Mouse (Mus musculus): ENCODE measurements around the gene Ghdc. TPM values are rescaled to one million over a fixed set of nuclear protein-coding genes. Genes with fewer than 3 reads are reported as not detected.

Gene Ghdc
- polyA plus RNA-seq, 1 experiment from 2014 or later: 1.4 TPM

DNA sequence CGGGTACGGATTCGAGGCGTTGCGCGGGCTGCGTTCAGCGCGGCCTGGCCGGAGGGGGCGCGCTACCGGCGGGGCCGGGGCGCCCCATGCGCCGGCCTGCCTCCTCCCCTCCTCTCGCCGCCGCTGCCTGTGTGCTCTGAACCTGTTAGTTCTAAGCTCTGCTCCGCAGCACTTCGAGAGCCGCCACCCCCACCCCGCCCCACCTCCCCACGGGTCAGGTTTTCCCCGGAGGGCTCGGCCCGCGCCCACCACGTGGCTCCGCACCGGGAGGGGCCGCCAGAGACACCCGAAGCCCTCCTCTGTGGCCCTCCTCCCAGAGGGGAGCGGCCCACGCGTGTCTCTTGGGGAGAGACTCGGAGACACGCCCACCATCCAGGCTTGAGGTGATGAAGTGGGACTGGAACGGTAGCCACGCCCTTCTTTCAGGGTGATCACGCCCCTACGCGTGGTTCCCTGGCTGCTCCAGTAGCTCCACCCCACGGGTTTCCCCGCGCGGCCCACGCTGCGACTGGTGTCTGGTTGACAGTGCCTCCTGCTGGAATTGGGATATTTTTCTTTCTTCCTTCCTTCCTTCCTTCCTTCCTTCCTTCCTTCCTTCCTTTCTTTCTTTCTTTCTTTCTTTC, 11.0 kb downstream of the Ghdc start, which contains the start of gene Kcnh4:
Kcnh4 (minus strand) TSS at position 332 of the 623 bp plus-strand sequence.
- no peak within 1 kb of the TSS for H3K27ac ChIP-seq
- no peaks in the 10 kb centered on the region for H3K36me3 ChIP-seq
- WGBS (ENCODE audit: insufficient replicate concordance): under 1% methylated on average over 50 of the region's 51 CpGs
- DNase-seq (peak; percentile 55), ATAC-seq (ENCODE audit: low read depth) (peak; percentile 52)
- peak within 1 kb of the TSS; percentile 26; the same call in 1 of the 2 replicates for H3K9ac ChIP-seq
- peak within 1 kb of the TSS; percentile 49 for H3K4me3 ChIP-seq (replicated peaks)
- no peaks in the 10 kb centered on the region for H3K9me3 ChIP-seq (replicated peaks)
- H3K4me2 ChIP-seq: peak within 1 kb of the TSS; percentile 71
- H3K27me3 ChIP-seq: peaks cover 88% of the 10 kb centered on the region
- H3K4me1 ChIP-seq (replicated peaks): peaks cover 32% of the 10 kb centered on the region

DNA sequence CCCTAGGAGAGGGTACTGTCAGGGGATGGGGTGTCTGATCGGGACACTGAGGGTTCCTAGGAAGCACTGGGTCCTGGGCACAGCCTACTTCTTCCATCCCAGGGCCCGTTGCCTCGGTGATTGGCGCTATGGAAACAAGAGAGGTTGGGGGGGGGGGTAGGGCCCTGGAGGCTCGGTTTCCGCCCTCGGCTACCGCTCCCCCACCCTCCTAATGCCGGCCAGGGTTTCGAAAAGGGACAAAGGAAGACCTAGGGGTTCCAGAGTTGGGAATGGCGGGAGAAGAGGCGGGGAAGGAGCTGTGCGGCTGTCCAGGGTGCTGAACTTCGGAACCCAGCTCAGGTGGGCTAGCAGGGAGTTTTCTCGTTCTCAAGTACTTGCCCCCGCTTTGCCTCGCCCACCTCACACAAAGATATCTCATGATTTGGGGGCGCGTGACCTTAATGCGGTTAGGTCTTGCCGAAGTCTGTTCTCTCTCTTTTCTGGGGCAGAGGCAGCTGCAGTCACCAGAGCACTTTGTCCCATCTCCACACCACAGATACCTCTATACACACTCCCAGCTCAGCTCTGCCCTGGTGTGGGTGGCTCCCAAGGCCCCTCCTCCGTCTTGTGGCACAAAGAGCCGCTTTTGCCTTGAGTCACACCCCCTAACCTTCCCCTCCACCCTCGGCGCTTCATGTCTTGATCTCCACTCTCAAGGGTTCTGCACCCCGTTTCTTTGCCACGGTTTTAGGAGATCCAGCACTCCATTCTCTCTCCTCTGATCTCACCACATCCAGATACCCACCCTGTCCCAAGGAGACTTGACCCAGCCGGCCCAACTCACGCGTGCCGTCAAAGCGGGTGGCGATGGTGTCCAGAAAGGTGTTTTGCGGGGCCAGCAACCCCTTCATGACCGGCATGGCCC, 11.8 kb downstream of the Ghdc start:
- Histone ChIP-seq H3K9ac (no peak overlapping the region), H3K27ac (no peak overlapping the region), H3K27me3 (peaks cover 90% of the 10 kb centered on the region), H3K4me3 (replicated peaks) (peak overlapping the region; percentile 49), H3K4me1 (replicated peaks) (peaks cover 32% of the 10 kb centered on the region), H3K36me3 (no peaks in the 10 kb centered on the region), H3K4me2 (peak overlapping the region; percentile 71), H3K9me3 (replicated peaks) (no peaks in the 10 kb centered on the region)
- ATAC-seq (ENCODE audit: low read depth) (no peak), DNase-seq (peak; percentile 38)
- WGBS (ENCODE audit: insufficient replicate concordance): 2% methylated on average over 35 of the region's 35 CpGs

DNA sequence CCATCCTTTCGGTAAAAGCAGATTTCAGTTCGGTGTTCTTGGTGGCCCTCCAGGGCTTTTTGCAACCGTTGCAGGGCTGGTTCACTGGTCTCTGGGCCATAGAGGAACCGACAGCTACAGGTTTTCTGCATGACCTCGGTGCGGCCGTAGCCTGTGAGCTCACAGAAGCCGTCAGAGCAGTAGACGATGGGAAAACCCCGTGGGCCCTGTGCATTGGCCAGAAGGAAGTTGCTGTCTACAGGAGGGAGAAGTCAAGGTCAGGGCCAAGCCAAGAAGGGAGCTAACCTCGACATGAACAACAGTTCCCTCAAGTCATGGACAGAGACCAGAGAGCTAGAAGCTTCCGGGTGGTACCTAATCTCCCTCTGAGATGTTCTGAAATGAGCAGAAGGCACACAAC, 13.2 kb downstream of the Ghdc start:
- WGBS (ENCODE audit: insufficient replicate concordance): 64% methylated on average over 12 of the region's 12 CpGs

DNA sequence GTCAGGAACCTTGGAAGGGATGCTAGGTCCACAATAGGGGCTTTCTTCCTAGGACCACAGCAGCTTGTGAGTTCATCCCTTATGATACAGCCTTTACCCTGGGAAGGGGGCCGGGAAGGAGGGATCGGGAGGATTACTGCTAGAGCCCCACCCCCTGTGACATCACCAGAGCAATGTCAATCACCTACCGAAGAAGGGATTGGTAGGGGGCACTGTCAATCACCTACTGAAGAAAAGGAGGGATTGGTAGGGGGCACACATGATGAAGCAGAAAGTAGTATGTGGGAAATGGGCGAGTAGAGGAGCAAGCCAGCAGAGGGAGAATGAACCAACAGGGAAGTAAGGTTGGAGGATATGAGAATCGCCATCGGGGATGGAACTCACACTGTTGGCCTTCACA, 14.3 kb downstream of the Ghdc start:
- ATAC-seq (ENCODE audit: low read depth) (no peak), DNase-seq (no peak)
- H3K27ac ChIP-seq: no peak overlapping the region
- H3K4me1 ChIP-seq (replicated peaks): peaks cover 25% of the 10 kb centered on the region
- peaks cover 95% of the 10 kb centered on the region for H3K27me3 ChIP-seq
- H3K9ac ChIP-seq: no peak overlapping the region
- H3K4me3 ChIP-seq (replicated peaks): no peak overlapping the region
- no peaks in the 10 kb centered on the region for H3K9me3 ChIP-seq (replicated peaks)
- WGBS (ENCODE audit: insufficient replicate concordance): 45% methylated on average over 6 of the region's 6 CpGs
- no peak overlapping the region for H3K4me2 ChIP-seq
- no peaks in the 10 kb centered on the region for H3K36me3 ChIP-seq

More for the DNA sequence above, 13.2 kb downstream of the Ghdc start:
- DNase-seq (no peak), ATAC-seq (ENCODE audit: low read depth) (no peak)
- Histone ChIP-seq H3K27ac (no peak overlapping the region), H3K9me3 (replicated peaks) (no peaks in the 10 kb centered on the region), H3K9ac (no peak overlapping the region), H3K27me3 (peaks cover 97% of the 10 kb centered on the region), H3K4me3 (replicated peaks) (no peak overlapping the region), H3K4me2 (no peak overlapping the region), H3K36me3 (no peaks in the 10 kb centered on the region), H3K4me1 (replicated peaks) (peaks cover 32% of the 10 kb centered on the region)

DNA sequence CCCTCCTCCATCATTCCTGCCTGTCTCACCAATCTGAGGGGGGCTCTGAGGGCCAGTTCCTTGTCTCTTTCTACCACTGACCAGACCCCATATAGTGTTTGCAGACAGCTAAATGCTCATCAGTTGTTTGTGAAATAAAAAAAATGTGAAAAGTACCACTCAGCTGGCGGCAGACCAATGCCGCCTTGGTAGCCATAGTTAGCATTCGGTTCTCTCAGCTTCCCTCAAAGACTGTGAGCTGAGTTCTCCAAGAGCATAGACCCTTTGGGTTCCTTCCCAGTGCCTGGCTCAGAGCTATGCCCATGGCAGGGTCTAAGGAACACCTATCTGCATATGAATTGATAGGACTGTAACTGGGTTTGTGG, 16.1 kb downstream of the Ghdc start:
- DNase-seq (no peak), ATAC-seq (ENCODE audit: low read depth) (no peak)
- Histone ChIP-seq H3K4me1 (replicated peaks) (peaks cover 11% of the 10 kb centered on the region), H3K9ac (no peak overlapping the region), H3K27ac (no peak overlapping the region), H3K4me2 (no peak overlapping the region), H3K9me3 (replicated peaks) (no peaks in the 10 kb centered on the region), H3K27me3 (peaks cover 86% of the 10 kb centered on the region), H3K36me3 (no peaks in the 10 kb centered on the region), H3K4me3 (replicated peaks) (no peak overlapping the region)
- WGBS (ENCODE audit: insufficient replicate concordance): 90% methylated on average over 3 of the region's 3 CpGs

DNA sequence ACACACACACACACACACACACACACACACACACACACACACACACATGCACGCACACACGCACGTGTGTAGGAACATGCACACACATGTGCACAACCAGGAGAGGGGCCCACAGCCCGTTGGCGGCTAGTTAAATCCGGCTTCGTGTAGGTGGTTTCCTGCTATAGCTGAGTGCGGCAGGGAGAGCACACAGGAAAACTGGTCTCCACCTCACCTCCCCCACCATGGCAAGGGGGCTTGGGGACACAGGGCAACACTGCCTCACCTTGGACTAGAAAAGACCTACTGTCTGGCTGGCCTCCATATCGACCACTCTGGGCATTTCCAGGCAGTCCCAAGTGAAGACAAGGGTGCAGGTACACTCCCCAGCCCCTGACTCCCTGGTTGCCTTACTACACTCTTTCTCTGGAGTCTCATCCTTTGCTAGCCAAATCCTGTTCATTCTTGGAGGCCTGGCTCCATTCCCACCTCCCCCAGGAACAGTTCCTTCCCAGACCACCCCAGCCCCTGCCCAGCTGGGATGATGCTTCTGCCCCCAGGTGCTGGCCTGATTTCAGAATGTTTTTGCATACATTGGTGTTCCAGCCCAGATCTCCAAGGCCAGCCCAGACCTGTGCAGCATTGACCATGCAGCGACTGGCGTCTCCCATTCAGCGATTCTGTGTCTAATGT, 16.6 kb downstream of the Ghdc start:
- no peak for ATAC-seq (ENCODE audit: low read depth)
- Histone ChIP-seq H3K27me3 (peaks cover 86% of the 10 kb centered on the region), H3K4me1 (replicated peaks) (peaks cover 6% of the 10 kb centered on the region), H3K36me3 (no peaks in the 10 kb centered on the region), H3K4me3 (replicated peaks) (no peak overlapping the region), H3K9ac (no peak overlapping the region), H3K9me3 (replicated peaks) (no peaks in the 10 kb centered on the region), H3K27ac (no peak overlapping the region), H3K4me2 (no peak overlapping the region)
- no peak for DNase-seq
- WGBS (ENCODE audit: insufficient replicate concordance): 57% methylated on average over 10 of the region's 12 CpGs

DNA sequence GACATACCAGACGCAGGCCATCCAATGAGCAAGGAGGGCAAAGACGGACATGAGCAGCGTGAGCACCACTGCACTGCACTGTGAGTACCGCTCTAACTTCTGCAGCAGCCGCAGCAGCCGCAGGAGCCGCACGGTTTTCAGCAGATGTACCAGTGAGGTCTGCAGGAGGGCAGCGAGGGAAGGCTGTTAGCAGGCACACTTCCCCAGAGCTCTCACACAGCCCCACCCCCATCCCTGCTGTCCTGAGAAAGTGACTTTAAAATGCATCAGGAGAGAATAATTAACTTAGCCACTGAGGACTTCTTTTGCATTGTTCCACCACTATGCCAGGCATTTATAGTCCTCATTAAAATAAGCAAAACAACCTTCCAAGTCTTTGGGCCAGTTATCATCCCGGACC, 18.5 kb downstream of the Ghdc start:
- Histone ChIP-seq H3K36me3 (no peaks in the 10 kb centered on the region), H3K4me1 (replicated peaks) (peaks cover 12% of the 10 kb centered on the region), H3K4me2 (no peak overlapping the region), H3K9me3 (replicated peaks) (no peaks in the 10 kb centered on the region), H3K27ac (no peak overlapping the region), H3K27me3 (peaks cover 85% of the 10 kb centered on the region), H3K9ac (no peak overlapping the region), H3K4me3 (replicated peaks) (no peak overlapping the region)
- WGBS (ENCODE audit: insufficient replicate concordance): 48% methylated on average over 10 of the region's 10 CpGs
- DNase-seq (no peak), ATAC-seq (ENCODE audit: low read depth) (no peak)

DNA sequence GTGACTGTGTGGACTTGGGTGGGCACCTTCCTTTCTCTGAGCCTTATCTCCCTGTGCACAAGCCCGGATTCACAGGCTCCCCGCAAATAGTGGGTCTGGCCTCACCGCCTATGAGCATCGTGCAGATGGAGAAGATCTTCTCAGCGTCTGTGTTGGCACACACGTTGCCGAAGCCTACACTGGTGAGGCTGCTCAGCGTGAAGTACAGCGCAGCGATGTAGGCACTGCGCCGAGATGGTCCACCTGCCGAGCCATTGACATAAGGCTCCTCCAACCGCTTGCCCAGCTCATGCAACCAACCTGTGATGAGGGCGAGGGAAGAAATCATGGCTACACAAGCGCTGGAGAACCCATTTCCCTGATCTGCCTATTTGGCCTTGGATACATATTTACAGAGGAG, 20.6 kb downstream of the Ghdc start:
- ATAC-seq (ENCODE audit: low read depth) (no peak), DNase-seq (no peak)
- H3K9ac ChIP-seq: no peak overlapping the region
- H3K4me1 ChIP-seq (replicated peaks): peaks cover 23% of the 10 kb centered on the region
- 65% methylated on average over 16 of the region's 16 CpGs for WGBS (ENCODE audit: insufficient replicate concordance)
- no peak overlapping the region for H3K27ac ChIP-seq
- no peak overlapping the region for H3K4me2 ChIP-seq
- H3K9me3 ChIP-seq (replicated peaks): no peaks in the 10 kb centered on the region
- H3K27me3 ChIP-seq: peaks cover 77% of the 10 kb centered on the region
- H3K4me3 ChIP-seq (replicated peaks): no peak overlapping the region
- H3K36me3 ChIP-seq: no peaks in the 10 kb centered on the region

DNA sequence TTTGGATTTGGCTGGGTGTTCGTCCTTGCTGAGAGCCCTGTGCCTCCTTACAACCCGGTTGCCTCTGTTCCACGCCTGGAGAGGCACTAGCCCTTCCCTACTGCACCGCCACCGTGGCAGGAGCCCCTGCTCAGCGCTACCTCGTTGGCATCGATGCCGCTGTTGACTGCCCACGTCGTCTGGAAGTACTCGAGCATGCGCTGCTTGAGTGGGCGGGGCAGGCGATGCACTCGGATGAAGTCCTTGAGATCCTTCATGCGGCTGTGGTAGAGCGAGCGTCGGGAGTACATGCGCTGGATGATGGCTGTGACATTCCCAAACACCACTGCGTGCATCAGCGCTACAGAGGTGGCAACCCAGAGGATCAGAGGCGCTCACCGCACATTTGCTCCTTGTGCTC, 21.3 kb downstream of the Ghdc start:
- Histone ChIP-seq H3K27me3 (peaks cover 71% of the 10 kb centered on the region), H3K4me2 (no peak overlapping the region)

DNA sequence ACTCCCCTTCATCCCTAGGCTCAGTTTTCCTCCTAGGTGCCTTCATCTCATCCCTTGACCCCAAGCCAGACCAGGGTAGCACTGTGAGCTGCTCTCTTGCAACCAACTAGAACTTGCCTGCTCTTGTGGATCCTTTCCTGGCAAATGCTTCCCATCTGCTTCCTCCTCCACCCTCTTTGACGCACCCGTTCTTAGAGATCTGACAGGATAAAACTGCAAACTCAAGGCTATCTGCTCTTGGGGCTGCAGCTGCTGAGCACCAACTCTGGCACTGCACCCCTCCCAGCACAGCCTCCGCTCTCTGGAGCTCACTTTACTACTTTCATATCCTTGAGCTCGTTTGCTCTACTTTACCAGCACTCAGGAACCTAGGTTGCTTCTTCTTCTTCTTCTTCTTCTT, 22.1 kb downstream of the Ghdc start:
- Histone ChIP-seq H3K4me3 (replicated peaks) (no peak overlapping the region), H3K9me3 (replicated peaks) (no peaks in the 10 kb centered on the region), H3K36me3 (no peaks in the 10 kb centered on the region), H3K27me3 (peaks cover 67% of the 10 kb centered on the region), H3K4me2 (no peak overlapping the region), H3K9ac (no peak overlapping the region), H3K4me1 (replicated peaks) (peaks cover 23% of the 10 kb centered on the region), H3K27ac (no peak overlapping the region)
- ATAC-seq (ENCODE audit: low read depth) (no peak), DNase-seq (no peak)
- WGBS (ENCODE audit: insufficient replicate concordance): 35% methylated on average over 4 of the region's 4 CpGs

More for the DNA sequence above, 21.3 kb downstream of the Ghdc start:
- WGBS (ENCODE audit: insufficient replicate concordance): 32% methylated on average over 25 of the region's 25 CpGs
- no peak overlapping the region for H3K4me3 ChIP-seq (replicated peaks)
- no peaks in the 10 kb centered on the region for H3K36me3 ChIP-seq
- H3K9ac ChIP-seq: no peak overlapping the region
- H3K4me1 ChIP-seq (replicated peaks): peaks cover 23% of the 10 kb centered on the region
- no peak for DNase-seq
- no peak overlapping the region for H3K27ac ChIP-seq
- no peak for ATAC-seq (ENCODE audit: low read depth)
- H3K9me3 ChIP-seq (replicated peaks): no peaks in the 10 kb centered on the region

DNA sequence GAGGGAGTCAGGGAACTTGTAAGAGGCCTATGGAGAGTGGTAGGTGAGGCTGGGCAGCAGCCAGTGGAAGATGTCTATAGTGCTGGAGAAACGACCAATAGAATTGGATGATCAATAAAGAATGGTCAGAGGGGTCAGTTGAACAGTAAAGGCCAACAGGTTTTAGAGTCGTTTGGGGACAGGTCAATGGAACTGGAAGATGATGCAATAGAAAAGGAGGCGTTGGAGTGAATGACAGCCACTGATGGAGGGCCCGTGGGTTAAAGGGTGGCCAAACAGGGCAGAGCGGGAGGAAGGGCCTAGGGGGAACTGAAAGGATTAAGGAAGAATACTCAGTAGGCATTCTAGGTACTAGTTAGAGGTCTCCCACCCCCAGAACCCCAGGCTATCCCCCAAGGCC, 23.6 kb downstream of the Ghdc start:
- Histone ChIP-seq H3K9ac (no peak overlapping the region), H3K27me3 (peaks cover 56% of the 10 kb centered on the region), H3K27ac (no peak overlapping the region), H3K36me3 (no peaks in the 10 kb centered on the region), H3K4me2 (no peak overlapping the region), H3K9me3 (replicated peaks) (no peaks in the 10 kb centered on the region), H3K4me1 (replicated peaks) (peaks cover 23% of the 10 kb centered on the region), H3K4me3 (replicated peaks) (no peak overlapping the region)
- 50% methylated on average over 5 of the region's 5 CpGs for WGBS (ENCODE audit: insufficient replicate concordance)
- peak; percentile 58 for ATAC-seq (ENCODE audit: low read depth)
- no peak for DNase-seq
